Mouse (Mus musculus): ENCODE measurements around the gene Abtb2. TPM values are rescaled to one million over a fixed set of nuclear protein-coding genes. Genes with fewer than 3 reads are reported as not detected.

Abtb2 gene
- polyA plus RNA-seq, 1 experiment from 2014 or later = 12.8 TPM

DNA sequence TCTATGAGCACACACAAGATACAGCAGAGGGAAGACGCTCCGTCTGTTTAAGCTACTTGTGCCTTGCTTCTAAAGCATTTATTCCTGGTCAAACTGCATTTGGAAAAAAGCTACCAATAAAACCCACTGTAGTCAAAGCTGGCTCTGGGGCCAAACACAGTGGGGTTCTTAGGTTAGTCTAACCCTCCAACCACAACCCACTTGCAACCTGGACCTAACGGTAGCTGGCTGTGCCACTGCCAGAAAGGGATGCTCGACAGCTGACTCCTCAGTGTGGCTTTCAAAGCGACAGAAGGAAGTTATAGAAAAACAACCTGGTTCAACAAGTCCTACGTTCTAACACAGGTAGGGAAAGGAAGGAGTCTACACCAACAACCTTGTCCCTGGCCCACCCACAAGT, 165.3 kb downstream of the Abtb2 start:
- WGBS = 95% methylated on average over 6 of the region's 6 CpGs
- H3K9ac ChIP-seq (replicated peaks) = no peak overlapping the region
- no peaks in the 10 kb centered on the region for H3K27me3 ChIP-seq
- H3K4me1 ChIP-seq (replicated peaks) = no peaks in the 10 kb centered on the region
- H3K4me3 ChIP-seq (replicated peaks) = no peak overlapping the region
- no peaks in the 10 kb centered on the region for H3K9me3 ChIP-seq
- H3K36me3 ChIP-seq = peaks cover 91% of the 10 kb centered on the region
- no peak for ATAC-seq
- no peak overlapping the region for H3K4me2 ChIP-seq (replicated peaks)
- H3K27ac ChIP-seq = no peak overlapping the region

DNA sequence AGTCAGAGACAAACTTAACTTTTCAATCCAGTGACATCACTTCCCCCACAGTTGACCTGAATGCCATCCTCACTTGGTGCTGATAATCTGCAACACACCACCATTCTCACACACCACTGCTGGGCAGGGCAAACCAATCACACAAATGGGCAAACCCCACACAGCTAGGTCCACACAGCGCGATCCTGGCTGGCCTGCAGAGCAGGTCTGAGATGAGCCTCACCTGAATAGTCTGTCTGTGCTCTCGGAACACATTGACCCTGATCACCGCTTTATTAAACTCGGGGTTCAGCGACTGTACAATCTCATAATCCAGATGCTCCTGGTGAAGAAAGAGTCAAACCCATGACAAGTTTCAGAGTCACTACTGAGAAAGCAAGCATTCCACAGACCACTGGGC, 176.7 kb downstream of the Abtb2 start:
- Histone ChIP-seq H3K4me1 (replicated peaks) (no peaks in the 10 kb centered on the region), H3K9me3 (no peaks in the 10 kb centered on the region), H3K36me3 (peaks cover 63% of the 10 kb centered on the region), H3K4me2 (replicated peaks) (no peak overlapping the region), H3K9ac (replicated peaks) (no peak overlapping the region), H3K27ac (no peak overlapping the region), H3K4me3 (replicated peaks) (no peak overlapping the region), H3K27me3 (no peaks in the 10 kb centered on the region)
- no peak for ATAC-seq
- WGBS = 96% methylated on average over 6 of the region's 6 CpGs

DNA sequence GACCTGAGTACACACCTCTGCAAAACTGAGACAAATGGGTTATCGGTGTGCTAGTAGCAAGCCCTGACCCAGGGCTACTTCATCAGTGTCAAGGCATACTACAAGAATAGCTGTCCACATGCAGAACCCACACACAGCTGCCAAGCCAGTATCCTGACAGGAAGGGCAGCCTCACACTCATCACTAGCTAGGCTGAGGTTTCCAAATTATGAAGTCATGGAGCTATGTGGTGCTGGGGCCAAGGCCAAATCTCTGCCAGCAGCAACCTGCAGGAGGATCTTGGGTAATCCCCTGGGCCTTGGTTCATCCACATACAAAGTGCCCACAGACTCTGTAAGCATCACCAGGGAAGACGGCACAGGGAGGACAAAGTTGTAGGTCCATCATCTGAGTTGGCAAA, 177.4 kb downstream of the Abtb2 start:
- H3K9ac ChIP-seq (replicated peaks) = no peak overlapping the region
- no peak for ATAC-seq
- 94% methylated on average over 2 of the region's 2 CpGs for WGBS
- H3K36me3 ChIP-seq = peaks cover 69% of the 10 kb centered on the region
- H3K27me3 ChIP-seq = no peaks in the 10 kb centered on the region
- no peaks in the 10 kb centered on the region for H3K4me1 ChIP-seq (replicated peaks)
- no peak overlapping the region for H3K4me2 ChIP-seq (replicated peaks)
- H3K9me3 ChIP-seq = no peaks in the 10 kb centered on the region
- no peak overlapping the region for H3K4me3 ChIP-seq (replicated peaks)
- no peak overlapping the region for H3K27ac ChIP-seq

DNA sequence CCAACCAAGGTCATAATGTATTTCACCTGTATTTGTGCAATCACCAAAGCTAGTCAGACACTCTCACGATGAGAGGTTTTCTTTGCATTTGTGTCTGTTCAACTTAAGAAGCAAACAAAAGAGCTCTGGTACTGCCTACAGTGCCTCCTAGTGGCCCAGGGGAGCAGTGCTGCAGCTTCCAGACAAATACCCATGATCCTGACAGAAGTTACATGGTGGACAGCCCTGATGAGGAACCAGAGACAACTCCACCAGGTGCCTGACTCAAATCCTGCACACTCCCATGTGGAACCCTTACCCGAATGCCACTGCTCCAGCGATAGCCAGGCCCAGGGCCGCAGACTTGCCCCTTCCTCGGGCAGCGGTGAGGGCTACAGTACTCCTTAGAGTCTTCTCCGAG, 177.9 kb downstream of the Abtb2 start:
- Histone ChIP-seq H3K4me2 (replicated peaks) (no peak overlapping the region), H3K9ac (replicated peaks) (no peak overlapping the region), H3K36me3 (peaks cover 69% of the 10 kb centered on the region), H3K27ac (no peak overlapping the region), H3K27me3 (no peaks in the 10 kb centered on the region), H3K4me1 (replicated peaks) (no peaks in the 10 kb centered on the region), H3K4me3 (replicated peaks) (no peak overlapping the region), H3K9me3 (no peaks in the 10 kb centered on the region)
- 83% methylated on average over 7 of the region's 7 CpGs for WGBS
- ATAC-seq = no peak

DNA sequence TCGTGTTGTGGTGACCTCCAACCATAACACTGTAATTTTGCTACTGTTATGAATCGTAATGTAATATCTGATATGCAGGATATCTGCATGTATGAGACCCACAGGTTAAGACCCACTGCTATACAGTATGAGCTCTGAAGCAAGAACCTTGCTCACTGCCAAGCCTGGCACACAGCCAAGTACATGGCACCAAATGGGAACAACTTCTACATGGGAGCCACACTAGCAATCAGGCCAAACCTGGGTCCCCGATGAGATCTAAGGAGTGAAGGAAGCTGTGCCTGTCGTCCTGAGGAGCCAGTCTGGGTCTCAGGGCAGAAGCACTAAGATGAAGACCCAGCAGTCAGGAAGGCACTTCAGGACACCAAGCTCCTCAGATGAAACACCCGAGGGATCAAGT, 179.4 kb downstream of the Abtb2 start:
- no peak overlapping the region for H3K4me3 ChIP-seq (replicated peaks)
- no peak overlapping the region for H3K27ac ChIP-seq
- no peak overlapping the region for H3K9ac ChIP-seq (replicated peaks)
- no peak for ATAC-seq
- peaks cover 70% of the 10 kb centered on the region for H3K36me3 ChIP-seq
- no peaks in the 10 kb centered on the region for H3K9me3 ChIP-seq
- H3K4me1 ChIP-seq (replicated peaks) = no peaks in the 10 kb centered on the region
- WGBS = 88% methylated on average over 5 of the region's 5 CpGs
- H3K27me3 ChIP-seq = no peaks in the 10 kb centered on the region
- no peak overlapping the region for H3K4me2 ChIP-seq (replicated peaks)

DNA sequence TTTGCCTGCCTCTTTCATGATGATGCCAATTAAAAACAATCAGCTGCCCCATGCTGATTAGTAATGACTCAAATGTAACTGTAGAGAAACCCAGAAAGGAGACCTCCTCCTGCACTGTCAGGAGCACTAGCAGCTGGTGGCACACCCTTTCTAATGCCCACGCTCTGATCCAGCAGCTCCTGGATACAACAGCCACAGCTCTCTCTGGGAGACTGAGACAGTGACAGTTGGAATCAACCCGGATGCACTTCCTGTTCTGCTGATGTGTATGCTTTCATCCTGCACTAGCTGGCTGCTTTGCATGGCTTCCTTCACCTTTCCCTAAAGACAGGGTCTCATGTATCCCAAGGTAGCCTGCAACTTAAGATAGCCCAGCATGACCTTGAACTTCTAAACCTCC, 180.0 kb downstream of the Abtb2 start:
- H3K9me3 ChIP-seq = no peaks in the 10 kb centered on the region
- no peak overlapping the region for H3K4me3 ChIP-seq (replicated peaks)
- no peak overlapping the region; the same call in 1 of the 2 replicates for H3K9ac ChIP-seq (replicated peaks)
- no peaks in the 10 kb centered on the region for H3K27me3 ChIP-seq
- no peak for ATAC-seq
- WGBS = 92% methylated on average over 2 of the region's 2 CpGs
- H3K4me1 ChIP-seq (replicated peaks) = no peaks in the 10 kb centered on the region
- no peak overlapping the region for H3K4me2 ChIP-seq (replicated peaks)
- peaks cover 72% of the 10 kb centered on the region for H3K36me3 ChIP-seq
- H3K27ac ChIP-seq = no peak overlapping the region

DNA sequence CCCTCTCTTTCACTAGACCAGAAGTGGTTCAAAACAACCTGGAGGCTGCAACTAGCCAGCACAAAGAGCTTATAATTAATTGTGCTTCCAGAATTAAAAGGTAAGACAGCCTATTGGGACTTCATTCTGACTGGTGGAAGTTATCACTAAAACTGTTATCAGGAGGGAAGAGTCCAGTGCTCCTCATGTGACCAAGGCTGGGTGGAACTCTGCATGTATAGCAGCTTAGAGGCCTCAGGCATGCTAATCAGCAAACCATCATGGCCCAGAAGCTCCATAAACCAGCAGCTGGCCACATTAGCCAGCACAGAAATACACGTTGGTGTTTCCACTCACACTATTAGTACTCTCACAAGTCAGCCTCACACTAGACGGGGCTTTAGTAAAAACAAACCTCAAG, 180.7 kb downstream of the Abtb2 start:
- Histone ChIP-seq H3K9ac (replicated peaks) (no peak overlapping the region), H3K9me3 (no peaks in the 10 kb centered on the region), H3K27ac (no peak overlapping the region), H3K4me1 (replicated peaks) (no peaks in the 10 kb centered on the region), H3K4me2 (replicated peaks) (no peak overlapping the region), H3K27me3 (no peaks in the 10 kb centered on the region), H3K4me3 (replicated peaks) (no peak overlapping the region), H3K36me3 (peaks cover 78% of the 10 kb centered on the region)
- 90% methylated on average over 2 of the region's 2 CpGs for WGBS
- no peak for ATAC-seq

DNA sequence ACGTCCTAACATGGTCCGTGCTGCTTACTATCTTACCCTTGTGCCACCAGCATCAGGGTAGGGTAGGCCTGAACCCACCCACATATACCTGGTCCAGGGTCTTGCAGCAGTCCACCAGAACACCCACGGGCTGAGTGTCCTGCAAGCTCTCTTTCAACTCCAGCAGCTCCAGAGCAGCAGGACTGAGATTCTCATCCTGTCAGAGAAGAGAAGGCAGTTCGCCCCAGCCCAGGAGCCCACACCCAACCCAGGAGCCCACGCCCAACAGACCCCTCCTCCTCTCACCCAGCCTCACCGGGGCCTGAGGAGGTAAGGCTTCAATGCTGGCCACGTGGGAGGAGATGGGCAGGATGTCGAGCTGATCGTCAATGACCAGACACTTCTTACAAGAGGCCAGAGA, 181.8 kb downstream of the Abtb2 start:
- Histone ChIP-seq H3K4me2 (replicated peaks) (no peak overlapping the region), H3K27me3 (no peaks in the 10 kb centered on the region), H3K36me3 (peaks cover 78% of the 10 kb centered on the region), H3K9ac (replicated peaks) (no peak overlapping the region), H3K9me3 (no peaks in the 10 kb centered on the region), H3K27ac (no peak overlapping the region), H3K4me1 (replicated peaks) (no peaks in the 10 kb centered on the region), H3K4me3 (replicated peaks) (no peak overlapping the region)
- 93% methylated on average over 9 of the region's 9 CpGs for WGBS
- no peak for ATAC-seq

DNA sequence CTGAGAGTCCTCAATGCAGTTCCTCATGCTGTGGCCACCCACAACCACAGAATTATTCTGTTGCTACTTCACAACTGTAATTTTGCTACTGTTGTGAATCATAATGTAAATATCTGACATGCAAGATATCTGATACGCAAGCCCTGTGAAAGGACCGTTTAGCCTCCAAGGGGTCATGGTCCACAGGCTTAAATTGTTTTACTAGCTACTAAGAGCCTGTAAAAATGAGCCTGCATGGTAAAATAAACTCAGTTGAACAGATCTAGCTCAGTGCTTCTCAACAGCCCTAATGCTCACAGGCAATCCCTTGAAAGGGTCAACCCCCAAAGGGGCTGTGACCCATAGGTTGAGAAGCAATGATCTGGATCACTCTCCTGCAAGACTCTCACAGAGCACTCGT, 183.0 kb downstream of the Abtb2 start:
- no peak for ATAC-seq
- H3K4me2 ChIP-seq (replicated peaks) = no peak overlapping the region
- H3K36me3 ChIP-seq = peaks cover 79% of the 10 kb centered on the region

DNA sequence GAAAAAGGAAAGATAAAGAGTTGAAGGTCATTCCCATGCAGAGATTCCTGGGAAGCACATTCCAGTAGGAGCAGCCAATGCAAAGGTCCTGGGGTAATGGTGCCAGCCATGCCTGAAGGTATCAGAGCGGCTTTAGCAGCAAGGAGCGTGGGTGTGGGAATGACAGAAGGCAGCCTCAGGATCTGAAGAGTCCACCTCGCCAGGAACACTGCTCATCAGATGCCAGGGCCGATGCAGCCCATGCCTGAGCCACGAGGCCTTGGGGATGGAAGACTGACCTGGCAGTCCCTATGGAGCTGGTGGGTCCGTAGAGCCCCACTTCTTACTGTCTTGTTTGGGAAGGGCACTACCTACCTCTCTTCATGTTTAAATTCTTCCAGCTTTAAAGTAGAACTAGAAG, 185.7 kb downstream of the Abtb2 start:
- Histone ChIP-seq H3K4me2 (replicated peaks) (no peak overlapping the region), H3K9me3 (no peaks in the 10 kb centered on the region), H3K4me1 (replicated peaks) (no peaks in the 10 kb centered on the region), H3K27me3 (no peaks in the 10 kb centered on the region), H3K27ac (no peak overlapping the region), H3K9ac (replicated peaks) (no peak overlapping the region), H3K36me3 (peaks cover 89% of the 10 kb centered on the region), H3K4me3 (replicated peaks) (no peak overlapping the region)
- WGBS = 96% methylated on average over 6 of the region's 6 CpGs
- no peak for ATAC-seq

More for the DNA sequence above, 183.0 kb downstream of the Abtb2 start:
- H3K4me3 ChIP-seq (replicated peaks) = no peak overlapping the region
- no peaks in the 10 kb centered on the region for H3K4me1 ChIP-seq (replicated peaks)
- no peak overlapping the region for H3K9ac ChIP-seq (replicated peaks)
- no peak overlapping the region for H3K27ac ChIP-seq
- H3K9me3 ChIP-seq = no peaks in the 10 kb centered on the region
- 95% methylated on average over 3 of the region's 3 CpGs for WGBS
- no peaks in the 10 kb centered on the region for H3K27me3 ChIP-seq

DNA sequence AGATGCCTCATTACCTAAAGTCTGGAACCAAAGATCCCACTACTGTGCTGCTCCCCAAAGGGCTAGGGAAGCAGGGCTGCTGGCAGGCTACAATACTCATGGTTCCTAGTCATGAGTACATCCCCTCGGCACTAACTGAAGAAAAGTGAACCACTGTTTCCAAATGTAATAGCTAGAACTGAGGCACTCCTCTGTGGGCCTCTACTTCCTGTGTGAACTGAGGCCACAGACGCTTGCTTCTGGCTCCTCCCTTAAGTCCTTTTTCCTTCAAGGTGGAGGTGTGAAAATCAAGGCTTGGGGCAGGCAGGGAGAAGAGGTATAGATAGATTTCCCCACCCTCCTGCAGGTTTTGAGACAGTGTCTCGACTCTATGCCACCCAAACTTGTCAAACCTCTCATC, 188.5 kb downstream of the Abtb2 start:
- ATAC-seq = no peak
- Histone ChIP-seq H3K9me3 (no peaks in the 10 kb centered on the region), H3K4me2 (replicated peaks) (no peak overlapping the region), H3K9ac (replicated peaks) (no peak overlapping the region), H3K27ac (no peak overlapping the region), H3K27me3 (no peaks in the 10 kb centered on the region), H3K4me3 (replicated peaks) (no peak overlapping the region), H3K36me3 (peaks cover 65% of the 10 kb centered on the region), H3K4me1 (replicated peaks) (peaks cover 1% of the 10 kb centered on the region; the same call in 1 of the 2 replicates)
- WGBS = 96% methylated on average over 3 of the region's 3 CpGs

DNA sequence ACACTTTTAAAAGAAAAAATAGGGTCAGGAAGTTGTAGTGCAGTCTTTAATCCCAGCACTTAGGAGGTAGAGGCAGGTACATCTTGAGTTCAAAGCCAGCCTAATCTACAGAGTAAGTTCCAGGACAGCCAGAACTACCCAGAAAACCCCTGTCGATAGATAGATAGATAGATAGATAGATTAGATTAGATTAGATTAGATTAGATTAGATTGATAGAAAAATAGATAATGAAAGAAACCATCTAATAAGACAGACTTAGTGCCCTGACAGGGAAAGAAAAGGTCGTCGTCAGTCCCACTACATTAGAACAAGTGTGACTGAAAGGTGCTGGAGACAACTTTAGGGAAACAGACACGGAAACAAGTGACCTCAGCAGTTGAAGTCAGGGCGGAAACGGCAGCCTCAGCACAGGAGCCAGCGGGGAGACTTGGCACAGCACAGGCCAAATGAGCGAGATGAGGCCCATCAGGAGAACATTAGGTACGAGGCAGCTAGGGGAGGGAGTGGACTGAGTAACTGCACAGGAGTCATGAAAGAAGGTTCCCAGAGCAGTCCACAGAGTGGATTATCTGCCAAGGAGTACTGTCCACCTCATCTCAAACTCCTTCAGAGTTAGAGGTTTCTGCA, 189.5 kb downstream of the Abtb2 start:
- no peak for ATAC-seq
- Histone ChIP-seq H3K4me1 (replicated peaks) (peaks cover 9% of the 10 kb centered on the region), H3K9me3 (no peaks in the 10 kb centered on the region), H3K4me3 (replicated peaks) (no peak overlapping the region), H3K9ac (replicated peaks) (no peak overlapping the region), H3K36me3 (peaks cover 56% of the 10 kb centered on the region), H3K27me3 (no peaks in the 10 kb centered on the region), H3K4me2 (replicated peaks) (no peak overlapping the region), H3K27ac (no peak overlapping the region)
- 93% methylated on average over 9 of the region's 9 CpGs for WGBS

DNA sequence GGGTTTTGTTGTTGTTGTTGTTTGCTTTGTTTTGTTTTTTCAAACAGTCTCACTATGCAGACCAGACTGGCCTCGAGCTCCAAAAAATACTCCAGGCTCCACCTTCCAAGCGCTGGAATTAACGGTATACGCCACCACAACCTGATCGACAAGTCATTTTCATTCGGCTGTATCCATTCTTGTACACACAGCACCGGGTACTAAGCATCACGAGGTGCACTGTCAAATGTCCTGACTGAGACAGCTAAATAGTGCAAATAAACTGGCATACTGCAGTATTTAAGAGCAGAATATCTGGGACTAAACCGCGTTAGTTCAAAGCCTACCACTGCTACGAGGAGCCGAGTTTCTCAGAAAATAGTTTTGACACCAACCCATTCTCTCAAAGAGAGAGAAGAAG, 194.3 kb downstream of the Abtb2 start:
- ATAC-seq = peak; percentile 16

More for the DNA sequence above, 194.3 kb downstream of the Abtb2 start:
- Histone ChIP-seq H3K27me3 (no peaks in the 10 kb centered on the region), H3K9ac (replicated peaks) (peak overlapping the region; percentile 72), H3K36me3 (peaks cover 18% of the 10 kb centered on the region), H3K27ac (peak overlapping the region; percentile 78), H3K4me2 (replicated peaks) (peak overlapping the region; percentile 90), H3K9me3 (no peaks in the 10 kb centered on the region), H3K4me3 (replicated peaks) (peak overlapping the region; percentile 71), H3K4me1 (replicated peaks) (peaks cover 23% of the 10 kb centered on the region)
- under 1% methylated on average over 12 of the region's 12 CpGs for WGBS
